Mouse (Mus musculus) left cerebral cortex, postnatal 36 days (tissue): ENCODE measurements around the gene Kalrn. TPM values are rescaled to one million over a fixed set of nuclear protein-coding genes. Genes with fewer than 3 reads are reported as not detected.

Experiments
- DNase-seq, 2 experiments: peaks; one replicate each; pipeline ENCODE4 v3.0.0; 2021 to 2022; ENCODE audit warnings: low spot score in 2 of 2, mixed read lengths in 1 of 2
- intact Hi-C: fragments of 180-260 bp; cut with DNase I; formaldehyde crosslinking; loops from one replicate; pipeline ENCODE4 v1.15.1; 2025
- total RNA-seq, 2 experiments: library from RNA; stranded (reverse); gene quantifications; 2 replicates each; pipeline ENCODE4 v1.2.3; 2021

Kalrn gene
- total RNA-seq, 2 experiments from 2014 or later = 564 to 585 TPM

DNA sequence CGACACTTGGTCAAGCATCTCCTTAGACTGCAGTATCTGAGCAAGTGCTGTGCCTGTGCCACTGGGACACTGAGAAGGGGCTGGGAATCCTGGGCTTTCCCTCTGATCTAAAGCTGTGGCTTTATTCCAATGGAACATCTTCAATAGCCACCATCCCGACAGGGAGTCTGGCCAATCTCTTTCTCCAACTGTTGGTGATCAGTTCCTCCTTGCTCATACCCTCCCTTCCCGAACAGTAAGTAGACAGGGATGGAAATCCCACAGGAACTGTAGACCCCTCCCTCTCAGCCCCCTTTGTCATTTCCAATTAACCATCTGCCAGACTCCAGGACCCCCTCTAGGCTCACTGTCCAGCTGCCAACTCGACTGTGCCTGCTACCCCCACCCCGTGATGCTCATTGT, 11.6 kb downstream of the Kalrn start:
- DNase-seq = peak in 1 of 2 experiments; percentile 4

DNA sequence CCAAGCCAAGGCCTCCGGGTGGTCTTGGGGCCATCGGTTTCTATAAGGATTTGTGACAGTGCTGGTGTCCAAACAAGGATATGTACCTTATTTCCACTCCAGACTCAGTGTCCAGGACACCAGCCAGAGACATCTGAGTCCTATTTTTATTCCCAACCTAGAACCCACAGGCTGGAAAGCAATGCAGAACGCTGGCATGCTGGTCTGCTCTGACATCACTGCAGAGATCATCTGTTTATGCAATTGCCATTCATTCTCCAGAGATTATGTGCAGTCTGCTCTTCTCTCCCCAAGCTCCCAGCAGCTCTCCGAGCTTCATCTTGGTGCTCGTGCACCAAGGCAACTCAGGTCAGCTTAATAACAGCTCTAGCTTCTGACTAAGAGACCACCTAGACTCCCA, 12.5 kb downstream of the Kalrn start:
- peak; percentile 19 to 66 for DNase-seq
- intact Hi-C loops = no loop called here

More for the DNA sequence above, 11.6 kb downstream of the Kalrn start:
- intact Hi-C loops = no loop called here

DNA sequence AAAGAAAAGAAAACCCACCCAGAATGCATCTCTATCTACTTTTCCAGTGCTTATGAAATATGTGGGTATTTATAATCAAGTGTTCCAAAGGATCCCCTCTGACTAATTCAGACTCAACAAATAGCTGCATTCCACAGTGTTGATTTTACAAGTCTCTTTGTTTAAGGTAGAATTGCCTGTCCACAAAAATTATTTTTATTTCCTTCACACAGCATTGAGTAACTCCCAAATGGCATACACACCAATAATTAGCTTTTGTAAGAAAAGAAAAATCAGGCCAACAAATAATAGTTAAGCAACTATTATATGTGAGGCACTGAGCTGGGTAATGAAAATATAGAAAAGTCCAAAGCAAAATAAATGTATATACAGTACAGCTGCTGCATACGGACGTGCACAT, 12.9 kb downstream of the Kalrn start:
- intact Hi-C loops = no loop called here

DNA sequence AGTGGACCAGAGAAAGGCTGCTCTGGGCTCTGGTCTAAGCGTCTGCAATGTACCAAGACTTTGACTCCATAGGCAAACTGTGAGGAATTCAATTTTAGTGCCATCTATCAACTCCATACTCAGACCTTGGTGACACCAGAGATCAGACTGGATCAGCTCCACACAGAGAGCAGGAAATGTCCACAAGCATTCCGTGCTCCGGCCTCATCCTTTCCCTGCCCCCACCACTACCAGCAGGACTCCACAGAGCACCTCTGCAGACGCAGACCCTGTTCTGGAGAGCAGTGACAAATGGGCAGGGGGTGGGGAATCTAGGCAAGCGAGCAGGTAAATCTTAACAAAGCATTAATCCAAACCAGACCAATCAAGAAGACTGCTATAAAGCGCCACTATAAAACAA, 15.4 kb downstream of the Kalrn start:
- no peak for DNase-seq
- intact Hi-C loops = no loop called here

More for the DNA sequence above, 12.9 kb downstream of the Kalrn start:
- no peak for DNase-seq

DNA sequence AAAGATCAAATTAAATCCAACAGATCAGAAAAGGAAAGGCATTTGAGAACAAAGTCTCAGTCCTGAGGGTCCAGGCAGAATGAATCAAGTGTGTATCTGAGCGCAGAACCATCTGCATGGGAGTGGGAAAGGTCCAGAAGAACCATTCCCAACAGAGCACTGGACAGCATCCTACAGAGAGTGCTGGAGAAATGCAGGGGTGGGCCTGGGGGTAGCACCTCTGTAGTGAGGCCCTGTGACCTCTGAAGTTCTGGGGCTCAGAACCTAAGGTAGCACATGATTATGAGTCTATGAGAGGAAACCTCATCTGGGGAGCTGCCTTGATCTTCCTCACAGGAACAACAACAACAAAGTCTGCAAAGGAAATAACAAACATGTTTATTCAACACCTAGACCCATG, 20.6 kb downstream of the Kalrn start:
- no peak for DNase-seq
- intact Hi-C loops = no loop called here

DNA sequence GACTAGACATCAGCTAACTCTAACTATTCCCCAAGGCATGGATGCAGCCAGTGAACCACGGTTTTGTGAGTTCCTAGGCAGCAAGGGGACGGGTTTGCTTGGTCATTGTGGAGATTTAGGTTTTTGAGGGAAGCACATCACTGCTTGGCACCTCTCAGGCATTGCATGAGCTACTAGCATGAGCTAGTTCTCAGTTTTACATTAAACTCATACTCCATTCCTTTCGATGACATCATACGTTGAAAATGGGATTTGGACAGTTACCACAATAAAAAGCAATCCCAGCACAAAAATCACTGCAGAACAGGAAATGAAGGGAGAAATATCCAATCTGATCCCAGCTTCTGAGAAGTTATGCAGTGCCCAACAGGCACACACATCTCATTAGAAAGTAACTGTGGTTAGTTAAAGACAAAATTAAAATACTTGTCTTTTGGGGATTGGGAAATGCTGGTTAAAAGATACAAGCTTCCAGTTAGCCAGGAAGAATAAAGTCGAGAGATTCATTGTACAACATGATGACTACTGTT, 23.8 kb downstream of the Kalrn start:
- intact Hi-C loops = no loop called here
- no peak for DNase-seq

DNA sequence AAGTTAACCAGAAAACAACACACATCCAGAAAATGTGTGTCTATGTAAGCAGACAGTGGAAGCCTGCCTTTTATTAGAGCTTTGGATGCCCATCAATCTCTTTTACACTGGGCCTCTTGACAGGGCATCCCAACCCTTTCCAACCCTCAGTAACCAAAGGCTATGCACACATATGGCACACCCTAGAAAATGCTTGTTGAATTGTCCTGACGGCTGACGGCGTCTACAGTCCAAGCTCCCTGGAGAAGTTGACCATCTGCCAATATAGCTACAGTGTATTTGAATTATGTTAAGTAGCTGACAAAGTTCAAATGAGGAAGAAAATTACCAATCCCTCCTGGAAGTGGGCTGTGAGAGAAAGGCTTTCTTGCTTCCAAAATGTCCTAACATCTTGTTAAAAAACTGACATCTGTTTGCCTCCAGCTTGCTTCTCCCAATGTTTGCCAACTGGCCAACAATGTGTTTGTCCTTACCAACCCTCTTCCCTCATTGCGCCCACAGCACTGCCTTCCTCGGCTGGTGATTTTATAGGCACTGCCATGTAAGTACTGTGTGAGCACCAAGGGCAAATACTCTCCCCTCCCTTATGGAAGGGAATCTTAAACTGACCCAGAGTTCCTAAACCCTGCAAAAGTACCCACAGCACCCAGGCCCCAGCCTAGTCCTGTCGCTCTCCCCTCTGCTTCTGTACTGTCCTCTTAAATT, 26.4 kb downstream of the Kalrn start:
- DNase-seq = no peak
- intact Hi-C loops = no loop called here

DNA sequence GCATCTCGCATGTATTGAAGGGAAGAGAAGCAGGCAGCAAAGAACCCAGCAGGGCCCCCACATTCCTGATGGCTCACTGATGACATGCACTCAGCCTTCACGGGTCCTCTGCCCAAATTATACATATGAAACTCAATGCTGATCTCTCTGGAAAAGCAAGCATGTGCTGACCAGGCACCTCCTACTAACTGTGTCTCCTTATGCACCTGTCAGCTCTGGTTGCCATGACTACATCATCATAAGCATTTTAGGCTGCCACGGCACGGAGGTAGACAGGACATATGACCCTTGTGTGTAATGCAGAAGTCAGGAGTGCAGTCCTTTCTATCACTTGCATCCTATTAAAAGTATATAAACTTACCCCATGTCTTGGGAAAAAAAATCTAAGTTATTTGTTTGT, 29.6 kb downstream of the Kalrn start:
- intact Hi-C loops = no loop called here
- DNase-seq = no peak

DNA sequence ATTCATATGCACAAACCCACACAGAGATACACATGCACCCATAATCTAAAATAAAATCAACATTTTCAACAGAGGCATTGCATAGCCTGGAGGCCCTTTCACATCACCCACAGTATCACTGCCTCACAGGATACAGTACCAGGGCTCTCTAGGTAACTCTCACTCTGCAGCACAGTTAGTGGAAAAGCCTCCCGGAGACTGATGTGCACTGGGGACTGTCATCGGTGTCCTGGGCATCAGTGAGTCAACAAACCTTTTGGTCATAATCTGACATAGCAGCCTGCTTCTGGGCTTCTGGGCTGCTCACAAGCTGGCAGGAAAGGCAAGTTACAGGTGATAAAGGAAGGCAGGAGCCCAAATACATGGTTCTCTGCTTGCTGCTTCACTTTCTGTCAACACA, 31.0 kb downstream of the Kalrn start:
- DNase-seq = no peak
- intact Hi-C loops = no loop called here

DNA sequence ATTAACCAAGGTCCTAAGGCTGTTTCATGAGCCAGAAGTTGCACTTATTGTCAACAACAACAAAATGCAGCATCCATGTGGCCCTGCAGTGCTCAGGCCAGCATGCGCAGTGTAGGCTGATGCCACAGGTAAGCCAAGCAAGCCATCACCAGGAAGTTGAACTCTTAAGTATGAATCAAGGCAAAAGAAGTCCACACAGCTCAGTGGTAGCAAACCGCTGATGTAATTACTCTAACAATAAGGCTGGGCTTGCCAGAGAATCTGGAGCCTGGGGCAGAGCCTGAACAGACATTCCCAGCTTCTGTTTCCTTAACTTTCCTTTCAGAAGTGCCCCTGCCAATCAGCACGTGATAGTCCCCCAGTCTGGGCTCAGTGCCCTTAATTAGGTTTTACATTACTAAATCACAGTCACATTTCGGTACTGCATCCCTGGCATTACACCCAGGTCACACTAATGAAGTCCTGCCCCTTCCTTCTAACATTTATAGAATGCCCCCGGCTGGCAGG, 34.6 kb downstream of the Kalrn start:
- no peak for DNase-seq
- intact Hi-C loops = loop anchor here (10.0 kb wide), 1 partner anchor 126 kb away; no protein-coding TSS in a partner anchor

DNA sequence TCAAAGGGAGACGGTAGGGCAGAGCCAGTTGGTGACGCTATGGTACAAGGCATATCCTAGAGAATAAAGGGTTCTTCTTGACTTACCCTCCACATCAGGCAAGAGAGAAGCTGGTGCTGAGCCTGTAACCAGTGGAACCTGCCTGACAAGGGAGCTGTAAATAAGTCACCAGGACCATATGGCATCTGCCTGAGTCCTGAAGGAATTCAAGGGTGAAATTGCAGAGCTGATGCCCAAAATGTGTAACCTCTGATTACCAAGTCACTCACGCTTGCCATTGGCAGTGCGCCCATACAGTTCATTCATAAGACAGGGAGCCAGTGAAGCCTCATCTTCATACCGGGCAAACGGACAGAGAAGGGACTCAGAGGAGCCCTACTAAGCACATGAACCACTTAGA, 37.0 kb downstream of the Kalrn start:
- DNase-seq = no peak

DNA sequence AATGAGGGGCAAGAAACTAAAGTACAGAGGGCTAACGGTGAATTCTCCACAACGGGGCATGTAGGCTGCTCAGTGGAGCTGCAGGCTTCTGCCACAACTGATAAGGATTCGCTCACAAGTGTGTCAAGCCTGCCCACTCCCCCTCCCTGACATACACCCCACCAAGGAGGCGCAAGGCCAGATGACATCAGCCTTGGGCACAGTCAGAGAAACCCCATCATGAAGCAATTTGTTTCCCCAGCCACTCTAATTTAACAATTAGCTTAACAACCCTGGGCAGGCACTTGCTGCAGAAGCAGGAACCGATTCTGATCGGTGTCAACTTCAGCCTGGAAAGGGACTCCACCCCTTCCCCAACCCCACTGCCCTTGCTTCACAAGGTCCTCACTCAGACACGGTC, 38.2 kb downstream of the Kalrn start:
- intact Hi-C loops = loop anchor here (10.0 kb wide), 1 partner anchor 130 kb away; no protein-coding TSS in a partner anchor
- DNase-seq = no peak

More for the DNA sequence above, 37.0 kb downstream of the Kalrn start:
- intact Hi-C loops = loop anchor here (10.0 kb wide), 1 partner anchor 129 kb away; no protein-coding TSS in a partner anchor

DNA sequence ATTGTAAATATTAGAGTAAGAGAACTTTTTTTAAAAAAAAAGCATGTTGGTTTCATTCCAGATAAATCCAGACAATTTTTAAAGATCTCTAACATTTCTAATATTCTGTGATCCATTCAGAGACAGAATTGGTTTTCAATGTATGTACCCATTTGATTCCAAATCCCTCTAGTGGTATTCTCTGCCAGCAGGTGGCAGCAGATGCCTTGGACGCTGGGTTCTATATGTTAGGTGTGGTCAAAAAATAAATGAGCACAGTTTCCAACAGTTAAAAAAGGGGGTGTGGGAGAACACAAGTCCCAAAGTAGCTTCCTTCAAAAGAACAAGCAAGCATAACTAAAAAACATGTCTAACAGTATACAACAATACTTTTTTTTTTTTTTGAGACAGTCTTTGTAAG, 41.8 kb downstream of the Kalrn start:
- peak in 1 of 2 experiments; percentile 53 for DNase-seq
- intact Hi-C loops = loop anchor here (5.0 to 10.0 kb wide), 2 partner anchors 133 to 171 kb away; no protein-coding TSS in a partner anchor

DNA sequence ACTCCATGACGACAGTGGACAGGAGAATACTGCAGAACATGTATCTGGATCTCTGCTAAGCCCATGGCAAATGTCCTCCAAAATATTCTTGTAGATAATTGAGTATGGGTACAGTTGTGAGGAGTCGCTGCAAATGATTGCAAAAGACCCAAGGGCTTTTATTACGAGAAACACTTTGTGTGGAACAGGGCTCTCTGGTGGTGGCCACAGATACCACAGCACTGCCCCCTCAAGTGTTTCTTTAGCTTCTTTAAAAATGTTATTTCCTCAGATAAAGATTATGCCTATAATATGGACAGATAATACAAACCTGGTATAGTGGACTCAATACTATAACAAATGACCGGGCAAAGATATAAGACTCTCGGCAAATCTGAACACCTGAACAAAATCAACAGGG, 43.3 kb downstream of the Kalrn start:
- intact Hi-C loops = loop anchor here (5.0 to 10.0 kb wide), 2 partner anchors 135 to 172 kb away; no protein-coding TSS in a partner anchor

DNA sequence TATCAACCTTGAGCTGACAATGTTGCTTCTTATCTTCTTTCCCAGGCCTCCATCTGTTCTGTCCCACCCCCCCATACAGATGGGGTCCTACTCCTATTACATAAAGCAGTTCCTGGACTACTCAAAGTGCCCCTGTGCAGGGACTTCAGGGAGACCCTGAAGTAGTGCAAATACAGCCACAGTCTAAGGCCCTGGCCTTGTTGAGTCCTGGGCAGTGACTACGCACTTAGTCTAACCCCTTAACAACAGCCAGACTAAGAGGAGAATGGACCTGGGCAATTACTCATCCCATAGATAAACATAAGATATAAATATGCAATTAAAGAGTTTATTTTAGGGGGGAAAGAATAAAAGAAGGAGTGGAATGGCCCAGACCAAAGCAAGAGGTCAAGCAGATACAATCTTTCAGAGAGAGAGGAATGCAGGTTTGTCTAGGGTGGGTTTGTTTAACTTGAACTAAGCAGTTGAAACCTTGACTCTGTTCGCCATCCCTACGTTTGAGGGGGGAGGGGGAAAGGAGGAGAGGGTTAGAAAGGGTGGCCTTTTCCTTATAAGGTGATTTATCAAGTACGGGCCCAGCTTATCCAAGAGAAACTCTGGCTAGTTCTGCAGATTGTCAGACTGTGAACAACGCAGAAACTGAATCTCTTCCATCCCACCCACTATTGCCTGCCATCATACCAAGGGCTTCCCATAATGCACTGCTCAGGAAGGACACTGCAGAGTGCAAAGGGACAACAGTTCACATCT, 44.9 kb downstream of the Kalrn start:
- DNase-seq = no peak
- intact Hi-C loops = loop anchor here (5.0 kb wide), 2 partner anchors 126 to 186 kb away; no protein-coding TSS in a partner anchor

More for the DNA sequence above, 43.3 kb downstream of the Kalrn start:
- DNase-seq = no peak

DNA sequence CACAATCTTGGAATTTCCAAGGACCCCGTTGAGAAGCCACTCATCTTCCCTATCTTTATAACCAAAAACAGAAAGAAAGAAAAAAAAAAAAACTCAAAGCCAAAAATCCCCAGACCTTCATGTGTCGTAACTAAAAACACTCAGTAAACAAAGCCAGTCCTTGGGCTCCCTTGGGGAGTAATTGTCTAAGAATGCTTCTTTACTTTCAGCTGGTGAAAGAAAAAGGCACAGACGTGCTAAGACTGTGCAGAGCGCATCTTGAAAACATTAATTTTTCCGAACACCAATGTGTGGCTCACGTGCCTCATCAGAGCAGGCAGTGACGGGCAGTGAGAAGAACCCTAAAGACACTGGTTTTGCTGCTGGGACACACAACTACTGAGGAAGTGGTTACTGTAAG, 47.0 kb downstream of the Kalrn start:
- intact Hi-C loops = loop anchor here (5.0 kb wide), 2 partner anchors 124 to 184 kb away; no protein-coding TSS in a partner anchor
- DNase-seq = no peak

DNA sequence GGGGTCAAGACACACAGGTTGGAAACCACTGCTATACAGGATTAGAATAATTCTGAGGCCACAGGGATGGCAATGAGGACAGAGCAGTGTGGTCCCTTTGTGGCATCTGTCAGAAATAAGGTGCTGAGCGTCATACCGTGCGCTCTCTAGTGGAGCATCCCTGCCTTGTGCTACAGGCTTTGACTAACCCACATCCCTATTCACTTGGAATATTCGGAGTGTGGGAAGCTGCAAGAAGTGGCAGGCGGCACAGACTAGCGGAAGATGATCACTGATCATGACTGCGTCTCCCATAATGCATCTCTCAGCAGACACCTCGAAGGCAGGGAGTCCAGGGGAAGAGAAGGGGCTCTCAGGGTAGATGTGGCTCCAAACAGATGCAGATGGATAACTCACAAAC, 47.5 kb downstream of the Kalrn start:
- intact Hi-C loops = loop anchor here (5.0 kb wide), 2 partner anchors 124 to 184 kb away; no protein-coding TSS in a partner anchor
- peak; percentile 64 to 65 for DNase-seq

DNA sequence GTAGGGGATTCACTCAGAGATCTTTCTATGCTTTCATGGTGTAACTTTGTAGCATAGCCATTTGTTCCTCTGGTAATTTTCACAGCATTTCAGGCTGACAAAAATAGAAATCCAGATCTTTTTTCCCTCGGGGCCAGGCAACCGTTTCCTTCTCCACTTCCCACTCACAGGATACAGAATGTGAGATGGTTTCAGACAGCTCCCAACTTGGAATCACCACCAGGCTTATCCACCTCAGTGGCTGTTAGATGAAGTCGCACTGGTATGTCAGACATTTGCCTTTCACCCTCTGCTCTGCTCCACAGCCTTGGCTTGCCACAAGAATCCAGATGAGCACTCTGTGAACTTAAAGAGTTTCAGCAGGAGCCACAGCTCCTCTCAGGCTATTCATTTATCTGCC, 48.1 kb downstream of the Kalrn start:
- peak; percentile 50 to 54 for DNase-seq

DNA sequence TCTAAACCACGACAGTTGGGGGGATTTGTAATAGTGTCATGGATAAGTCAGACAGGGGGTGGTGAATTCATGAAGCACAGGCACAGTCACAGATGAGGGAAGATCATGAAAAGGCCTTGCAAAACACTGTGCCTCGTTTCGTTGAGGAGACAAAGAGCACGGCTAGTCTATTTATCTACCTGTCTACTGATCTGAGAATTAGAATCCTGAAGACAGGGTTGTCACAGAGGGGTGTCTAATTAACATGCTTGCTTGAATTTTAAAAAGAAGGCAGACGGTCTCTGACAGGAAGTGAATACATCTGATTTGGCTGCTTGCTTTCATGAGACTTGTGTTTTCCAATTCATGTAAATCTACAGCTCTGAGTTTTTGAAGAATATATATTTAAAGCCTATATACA, 52.3 kb downstream of the Kalrn start:
- intact Hi-C loops = no loop called here
- no peak for DNase-seq

More for the DNA sequence above, 48.1 kb downstream of the Kalrn start:
- intact Hi-C loops = loop anchor here (5.0 kb wide), 2 partner anchors 123 to 183 kb away; no protein-coding TSS in a partner anchor

DNA sequence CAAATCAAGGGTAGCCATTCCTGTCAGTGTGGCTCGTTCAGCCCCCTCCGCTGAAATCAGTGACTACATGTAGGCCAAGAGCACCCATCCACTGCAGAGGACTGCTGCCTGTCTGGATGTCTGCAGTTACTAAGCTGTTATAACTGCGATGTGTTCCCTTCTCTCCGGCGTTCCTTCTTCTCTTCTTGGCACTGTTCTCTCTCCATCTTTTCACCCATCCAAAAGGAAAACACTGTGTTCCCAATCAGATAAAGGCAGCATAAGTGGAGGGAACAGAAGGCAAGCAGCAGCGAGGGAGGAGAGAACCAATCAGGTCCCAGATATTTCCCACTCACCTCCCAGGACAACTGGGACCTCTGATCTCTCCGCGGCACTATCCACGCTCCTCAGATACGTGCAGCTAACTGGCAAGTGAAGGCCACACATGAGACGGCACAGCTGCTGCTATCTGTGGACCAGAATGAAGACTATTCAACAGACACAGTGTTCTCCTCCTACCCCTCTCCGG, 56.4 kb downstream of the Kalrn start:
- intact Hi-C loops = no loop called here
- peak; percentile 46 to 51 for DNase-seq
